Mouse (Mus musculus) heart, embryonic 14.5 days (tissue): ENCODE measurements around the gene Banp. TPM values are rescaled to one million over a fixed set of nuclear protein-coding genes. Genes with fewer than 3 reads are reported as not detected.

Experiments used
- ATAC-seq: fragments of 200-750 bp; cut with Nextera tagmentation; 2 replicates; pipeline ENCODE4 v1.8.0; 2017; ENCODE audit warnings: low read depth, moderate TSS enrichment; ENCODE audit not compliant: insufficient number of reproducible peaks, insufficient read depth, low FRiP score
- H3K27ac ChIP-seq, 2 experiments: fragments of 200-500 bp in 1 of 2; fragments of 300-500 bp in 1 of 2; sonication (generic) in 1 of 2; replicated peaks in 1 of 2; 2 replicates each; pipeline ENCODE4 v1.5.1; 2012 to 2014; ENCODE audit warnings: low read depth in 2 of 2, low read length in 2 of 2, control low read depth in 1 of 2, mild to moderate bottlenecking in 1 of 2, mixed read lengths in 1 of 2; ENCODE audit not compliant: control insufficient read depth in 1 of 2, insufficient read depth in 1 of 2
- H3K27me3 ChIP-seq: fragments of 300-500 bp; sonication (generic); 2 replicates; pipeline ENCODE4 v1.6.1; 2014; ENCODE audit warnings: mild to moderate bottlenecking, low read length, control low read depth; ENCODE audit not compliant: control insufficient read depth, insufficient read depth
- H3K36me3 ChIP-seq: fragments of 300-500 bp; sonication (generic); 2 replicates; pipeline ENCODE4 v1.6.1; 2014; ENCODE audit warnings: mild to moderate bottlenecking, control low read depth, low read length, mixed read lengths; ENCODE audit not compliant: control insufficient read depth, insufficient read depth
- H3K4me1 ChIP-seq, 2 experiments: fragments of 200-500 bp in 1 of 2; fragments of 300-500 bp in 1 of 2; sonication (generic) in 1 of 2; 2 replicates each; pipeline ENCODE4 v1.6.1; 2012 to 2014; ENCODE audit warnings: low read length in 2 of 2, control low read depth in 1 of 2, mixed read lengths in 1 of 2; ENCODE audit not compliant: control insufficient read depth in 2 of 2, insufficient read depth in 2 of 2
- H3K4me2 ChIP-seq: fragments of 300-500 bp; sonication (generic); 2 replicates; pipeline ENCODE4 v1.6.1; 2014; ENCODE audit warnings: mild to moderate bottlenecking, low read length
- H3K4me3 ChIP-seq, 2 experiments: fragments of 200-500 bp in 1 of 2; fragments of 300-500 bp in 1 of 2; sonication (generic) in 1 of 2; 2 replicates each; pipeline ENCODE4 v1.5.1; 2012 to 2014; ENCODE audit warnings: low read length in 2 of 2, mild to moderate bottlenecking in 2 of 2, control low read depth in 1 of 2, low read depth in 1 of 2, moderate library complexity in 1 of 2; ENCODE audit not compliant: control insufficient read depth in 1 of 2, insufficient read depth in 1 of 2
- H3K9ac ChIP-seq: fragments of 300-500 bp; sonication (generic); 2 replicates; pipeline ENCODE4 v1.6.1; 2014; ENCODE audit warnings: mild to moderate bottlenecking, low read length
- H3K9me3 ChIP-seq: fragments of 300-500 bp; sonication (generic); 2 replicates; pipeline ENCODE4 v1.6.1; 2016; ENCODE audit warnings: low read length, control low read depth; ENCODE audit not compliant: control insufficient read depth
- WGBS: fragments of 180-500 bp; shearing (Covaris S2); extraction: QIAGEN DNeasy Blood & Tissue Kit; methylation state at CpG from one replicate; pipeline ENCODE4 v1.1.7; 2014; 5-methylcytosine and 5-hydroxymethylcytosine counted together
- polyA plus RNA-seq: library from polyadenylated mRNA; unstranded; fragments of >200 nt; fragmentation: Nextera tagmentation; extraction: Ambion mirVana; gene quantifications from 2 replicates; pipeline ENCODE4 v1.2.1, GENCODE M21; 2014

Gene Banp
- polyA plus RNA-seq, 1 experiment from 2014 or later, result 21.2 TPM

DNA sequence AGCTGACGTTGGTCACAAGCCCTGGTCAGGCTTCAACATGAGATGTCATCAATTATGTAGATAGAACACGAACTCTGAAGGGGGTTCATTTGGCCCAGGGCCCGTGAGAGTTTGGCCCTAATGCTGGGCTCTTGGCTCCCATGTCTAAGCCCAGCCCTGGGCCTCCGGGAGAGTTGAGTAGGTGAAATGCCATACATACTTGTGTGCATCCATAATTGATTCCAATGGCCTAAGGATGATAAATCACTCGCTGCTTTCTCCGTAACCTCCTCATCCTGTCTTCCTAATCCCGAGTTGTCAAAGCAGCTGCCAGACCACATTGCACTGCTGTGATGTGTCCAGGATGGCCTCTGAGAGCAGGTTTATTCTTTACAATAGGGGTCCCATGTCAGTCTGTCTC, 107.3 kb downstream of the Banp start:
- Histone ChIP-seq H3K9ac (no peak overlapping the region), H3K27me3 (no peaks in the 10 kb centered on the region), H3K4me1 (peaks cover 18 to 27% of the 10 kb centered on the region in 2 experiments), H3K27ac (no peak overlapping the region), H3K36me3 (no peaks in the 10 kb centered on the region), H3K4me3 (no peak overlapping the region), H3K9me3 (no peaks in the 10 kb centered on the region), H3K4me2 (no peak overlapping the region)
- WGBS, result 33% methylated on average over 7 of the region's 7 CpGs
- no peak for ATAC-seq

DNA sequence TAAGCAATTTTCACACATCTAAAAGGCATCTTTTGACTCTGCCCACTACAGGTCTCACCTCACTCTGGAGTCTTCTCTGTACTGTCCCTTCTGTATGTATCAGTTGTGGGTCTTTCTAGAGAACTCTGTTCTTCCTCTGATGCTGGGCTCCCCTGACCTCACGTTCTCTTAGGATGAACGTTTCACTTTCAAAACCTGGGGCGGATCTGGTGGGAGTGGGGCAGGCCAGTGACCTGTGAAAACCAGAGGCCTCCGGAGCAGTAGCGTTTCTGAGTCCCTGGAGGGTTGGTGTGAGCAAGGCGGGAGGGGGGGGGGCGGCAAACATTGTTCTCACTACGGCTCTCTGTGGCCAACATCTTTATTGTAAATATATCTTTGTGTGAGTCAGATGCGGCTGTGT, 109.0 kb downstream of the Banp start:
- Histone ChIP-seq H3K4me2 (no peak overlapping the region), H3K27me3 (no peaks in the 10 kb centered on the region), H3K4me3 (no peak overlapping the region), H3K4me1 (peaks cover 18 to 27% of the 10 kb centered on the region in 2 experiments), H3K9ac (no peak overlapping the region), H3K36me3 (no peaks in the 10 kb centered on the region), H3K27ac (no peak overlapping the region), H3K9me3 (no peaks in the 10 kb centered on the region)
- ATAC-seq, result no peak
- 66% methylated on average over 9 of the region's 9 CpGs for whole genome bisulfite sequencing

DNA sequence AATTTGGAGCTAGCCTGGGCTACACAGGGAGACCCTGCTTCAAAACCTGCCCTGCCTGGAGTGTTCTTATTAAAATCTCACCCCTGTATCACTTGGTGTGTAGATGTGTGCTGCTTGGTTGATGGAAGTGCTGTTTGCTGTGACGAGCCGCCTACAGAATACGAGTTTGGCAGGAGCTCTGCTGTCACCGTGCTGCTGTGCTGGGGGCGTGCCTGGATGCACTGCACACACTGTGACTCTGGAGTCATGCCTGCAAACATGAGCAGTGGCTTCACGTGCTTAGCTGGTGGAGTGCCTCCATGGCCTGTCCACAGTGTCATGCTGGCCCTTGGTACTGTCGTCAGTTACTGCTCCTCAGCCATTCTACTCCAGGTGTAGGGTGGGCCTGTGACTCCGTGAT, 109.4 kb downstream of the Banp start:
- Histone ChIP-seq H3K36me3 (no peaks in the 10 kb centered on the region), H3K9ac (no peak overlapping the region), H3K27me3 (no peaks in the 10 kb centered on the region), H3K27ac (no peak overlapping the region), H3K4me1 (peaks cover 18 to 27% of the 10 kb centered on the region in 2 experiments), H3K4me2 (no peak overlapping the region), H3K9me3 (no peaks in the 10 kb centered on the region), H3K4me3 (no peak overlapping the region)
- no peak for ATAC-seq
- WGBS, result 73% methylated on average over 8 of the region's 8 CpGs

DNA sequence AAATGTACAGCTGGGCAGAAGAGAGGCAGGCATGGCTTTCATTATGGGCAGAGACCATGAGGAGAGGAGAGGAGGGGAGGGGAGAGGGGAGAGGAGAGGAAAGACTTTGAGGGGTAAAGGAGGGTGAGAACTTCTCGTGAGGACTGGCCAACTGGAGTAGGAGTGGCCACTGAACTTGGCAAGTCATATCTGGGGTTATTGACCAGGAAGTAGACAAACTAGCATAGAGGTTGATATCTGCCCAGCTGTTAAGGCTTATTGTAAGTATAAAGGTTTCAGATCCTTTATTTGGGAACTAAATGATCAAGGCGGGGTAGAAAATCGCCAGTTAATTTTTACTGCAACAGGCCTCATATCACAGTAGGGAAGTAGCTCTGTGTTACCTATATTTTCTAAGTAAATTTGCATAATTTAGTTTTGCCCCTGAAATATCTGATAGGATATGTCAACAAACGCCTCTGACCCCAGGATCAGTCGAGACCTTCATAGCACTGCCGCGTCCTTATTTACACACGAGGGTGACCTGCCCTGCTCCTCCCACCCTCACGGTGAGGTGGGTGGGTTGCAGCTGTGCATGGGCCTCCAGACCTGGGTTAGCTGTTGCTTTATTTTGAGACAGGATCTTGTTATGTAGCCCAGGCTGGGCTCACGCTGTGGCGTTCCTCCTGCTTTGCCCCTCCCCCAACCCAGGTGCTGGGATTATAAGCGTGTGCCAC, 113.1 kb downstream of the Banp start:
- Histone ChIP-seq H3K9me3 (no peaks in the 10 kb centered on the region), H3K27ac (no peak overlapping the region), H3K36me3 (no peaks in the 10 kb centered on the region), H3K4me3 (no peak overlapping the region), H3K9ac (no peak overlapping the region), H3K4me1 (peaks cover 3 to 9% of the 10 kb centered on the region in 2 experiments; a peak in 2 of 4 replicates), H3K4me2 (no peak overlapping the region), H3K27me3 (no peaks in the 10 kb centered on the region)
- 76% methylated on average over 12 of the region's 12 CpGs for WGBS
- ATAC-seq, result no peak

DNA sequence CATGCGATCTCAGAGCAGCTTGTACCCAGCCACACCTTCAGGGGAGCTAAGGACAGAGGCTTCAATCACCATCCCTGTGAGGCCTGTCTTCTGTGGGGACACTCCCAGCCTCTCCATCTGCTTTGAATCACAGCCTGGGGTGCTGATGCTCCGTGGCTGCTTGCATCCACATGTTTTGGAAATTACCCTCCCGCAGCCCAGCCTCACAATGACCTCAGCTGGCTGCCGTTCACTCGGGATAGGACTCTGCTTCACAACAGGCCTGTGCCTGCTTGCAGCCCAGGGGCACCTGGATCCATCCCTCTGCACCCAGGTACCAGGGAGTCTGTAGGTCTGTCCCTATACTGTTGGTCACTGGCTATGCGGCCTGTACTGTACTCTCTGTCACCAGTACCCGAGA, 114.8 kb downstream of the Banp start:
- H3K4me3 ChIP-seq, result no peak overlapping the region
- no peaks in the 10 kb centered on the region for H3K9me3 ChIP-seq
- H3K4me2 ChIP-seq, result no peak overlapping the region
- no peak overlapping the region for H3K9ac ChIP-seq
- no peaks in the 10 kb centered on the region for H3K27me3 ChIP-seq
- peaks cover 0 to 2% of the 10 kb centered on the region in 2 experiments; a peak in 1 of 4 replicates for H3K4me1 ChIP-seq
- no peaks in the 10 kb centered on the region for H3K36me3 ChIP-seq
- 66% methylated on average over 7 of the region's 7 CpGs for WGBS
- H3K27ac ChIP-seq, result no peak overlapping the region
- no peak for ATAC-seq

DNA sequence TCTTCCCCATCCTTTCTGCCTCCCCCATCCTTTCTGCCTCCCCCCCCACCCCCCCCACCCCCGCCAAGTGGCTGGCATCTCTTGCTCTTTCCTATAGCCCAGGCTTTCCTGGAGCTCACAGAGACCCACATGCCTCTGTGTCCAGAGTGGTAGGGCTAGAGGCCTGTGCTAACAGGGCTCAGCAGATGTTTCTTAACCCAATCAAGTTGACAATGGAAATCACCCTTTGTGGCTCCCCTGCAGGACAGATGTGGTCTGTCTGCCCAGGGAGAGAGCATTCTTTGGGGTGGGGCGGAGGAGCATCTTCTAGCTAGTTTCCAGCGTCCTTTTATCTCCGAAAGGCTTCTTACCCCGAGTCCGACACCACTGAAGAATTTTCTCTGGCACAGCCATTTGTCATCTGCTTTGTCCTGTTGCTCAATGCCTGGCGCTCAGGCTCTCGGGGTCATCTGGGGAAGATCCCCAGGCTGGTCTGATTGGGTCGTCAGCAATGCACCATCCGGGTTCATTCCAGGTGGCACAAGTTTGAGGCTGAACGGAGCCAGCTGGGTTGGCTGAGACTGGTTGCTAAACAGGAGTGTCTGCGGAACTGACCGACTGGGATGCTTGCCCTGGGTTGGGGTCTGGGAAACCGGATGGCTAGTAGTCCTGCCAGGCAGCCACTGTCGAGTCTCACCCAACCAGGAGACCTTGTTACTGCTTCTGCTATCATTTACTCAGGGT, 118.4 kb downstream of the Banp start:
- Histone ChIP-seq H3K9me3 (no peaks in the 10 kb centered on the region), H3K9ac (no peak overlapping the region), H3K4me3 (no peak overlapping the region), H3K27me3 (peaks cover 3% of the 10 kb centered on the region; the same call in 1 of the 2 replicates), H3K4me1 (no peaks in the 10 kb centered on the region), H3K27ac (no peak overlapping the region), H3K36me3 (no peaks in the 10 kb centered on the region), H3K4me2 (no peak overlapping the region)
- 64% methylated on average over 15 of the region's 15 CpGs for whole genome bisulfite sequencing
- no peak for ATAC-seq

DNA sequence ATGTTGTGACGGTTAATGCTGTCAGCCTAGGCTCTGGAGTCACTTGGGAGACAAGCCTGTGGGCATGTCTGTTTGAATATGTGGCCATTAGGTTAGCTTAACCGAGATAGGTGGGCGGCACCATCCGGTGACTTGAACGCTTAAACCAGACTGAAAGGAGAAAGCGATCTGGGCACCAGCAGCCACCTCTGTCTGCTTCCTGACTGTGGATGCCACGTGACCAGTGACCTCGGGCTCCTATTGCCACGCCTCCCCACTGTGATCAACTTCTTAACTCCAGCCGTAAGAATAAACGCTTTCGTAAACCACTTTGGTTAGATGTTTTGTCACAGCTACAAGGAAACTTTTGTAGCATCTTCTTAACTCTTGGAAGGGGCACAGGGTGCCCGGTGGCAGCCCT, 119.1 kb downstream of the Banp start:
- no peak overlapping the region for H3K4me3 ChIP-seq
- no peak for ATAC-seq
- no peaks in the 10 kb centered on the region for H3K9me3 ChIP-seq
- H3K4me1 ChIP-seq, result no peaks in the 10 kb centered on the region
- H3K27me3 ChIP-seq, result peaks cover 3% of the 10 kb centered on the region; the same call in 1 of the 2 replicates
- WGBS, result 88% methylated on average over 13 of the region's 13 CpGs
- H3K9ac ChIP-seq, result no peak overlapping the region
- H3K27ac ChIP-seq, result no peak overlapping the region
- no peaks in the 10 kb centered on the region for H3K36me3 ChIP-seq
- H3K4me2 ChIP-seq, result no peak overlapping the region
